Mouse (Mus musculus) heart, postnatal 14 days (tissue): ENCODE data around the gene Tmed10. TPM values are rescaled to one million over a fixed set of nuclear protein-coding genes. Genes with fewer than 3 reads are reported as not detected.

Source experiments
- total RNA-seq, 2 experiments: library from RNA; stranded (reverse); gene quantifications; 2 replicates each; pipeline ENCODE4 v1.2.3; 2021

The Tmed10 gene
- total RNA-seq, 2 experiments from 2014 or later = 150 to 157 TPM

Other genes with a start within 250 kb of the Tmed10 start
- gene Rps6kl1, start 223.6 kb downstream of the Tmed10 start, total RNA-seq = 1 to 10 TPM; 4.3 to 4.8 TPM
- gene Pgf, start 197.1 kb downstream of the Tmed10 start, total RNA-seq = 1 to 10 TPM; 3.5 to 4.6 TPM
- 10 to 100 TPM; 47.0 to 50.4 TPM for gene Eif2b2, start 155.4 kb downstream of the Tmed10 start, total RNA-seq
- 1 to 10 TPM; 8.3 to 8.6 TPM for gene Mlh3, start 104.2 kb downstream of the Tmed10 start, total RNA-seq
- gene Acyp1, start 86.4 kb downstream of the Tmed10 start, total RNA-seq = 10 to 100 TPM; 19.2 to 20.3 TPM
- gene Zc2hc1c, start 86.3 kb downstream of the Tmed10 start, total RNA-seq = 1 to 10 TPM; 1.5 to 2.2 TPM
- 10 to 100 TPM; 75.6 to 75.8 TPM for gene Nek9, start 35.5 kb downstream of the Tmed10 start, total RNA-seq
- 1 to 10 TPM; 4.3 to 5.0 TPM for gene Fos, start 99.0 kb upstream of the Tmed10 start, total RNA-seq
- 10 to 100 TPM; 15.6 to 20.0 TPM for gene Jdp2, start 224.2 kb upstream of the Tmed10 start, total RNA-seq